Mouse (Mus musculus) frontal cortex, postnatal 36 days (tissue): Measurements from ENCODE around the gene 1700016C15Rik.

ENCODE experiments used
- DNase-seq, 2 experiments: peaks; one replicate each; pipeline ENCODE4 v3.0.0; 2022; ENCODE audit warnings: low spot score in 2 of 2

Gene 1700016C15Rik

DNA sequence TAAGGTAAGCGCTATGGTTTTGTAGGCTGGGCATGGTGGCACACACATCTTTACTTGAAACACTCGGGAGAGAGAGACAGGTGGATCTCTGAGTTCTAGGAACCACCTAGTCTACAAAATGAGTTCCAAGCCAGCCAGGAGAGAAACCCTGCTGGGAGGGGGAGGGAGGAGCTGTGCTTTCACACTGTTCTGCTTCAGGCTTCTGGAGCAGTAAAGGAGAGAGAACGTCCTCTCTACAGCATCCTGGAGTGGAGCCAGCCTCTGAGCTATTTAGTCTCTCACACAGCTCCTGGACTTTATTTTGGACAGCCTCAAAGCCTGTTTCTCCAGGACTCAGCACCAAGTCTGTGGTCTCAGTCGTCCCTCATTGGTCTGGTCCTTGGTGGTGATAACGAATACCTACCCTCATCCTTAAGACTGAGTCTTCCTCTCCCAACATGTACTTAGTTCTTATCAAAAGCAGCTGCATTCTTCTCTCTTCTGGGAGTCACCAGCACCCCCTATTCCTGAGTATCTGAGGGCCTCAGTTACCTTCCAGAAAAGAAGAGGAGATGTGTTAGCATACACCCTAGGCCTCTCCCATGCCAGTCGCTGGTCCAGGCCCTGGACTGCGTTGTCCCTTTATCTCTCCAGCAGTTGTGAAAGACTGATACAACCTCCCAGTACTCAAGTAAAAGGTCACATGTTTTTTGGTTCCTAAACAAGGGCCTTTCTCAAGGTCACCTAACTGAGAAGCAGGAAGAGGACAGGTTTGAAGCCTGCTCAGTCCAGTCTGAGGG lies 12.4 kb upstream of the 1700016C15Rik start:
- peak in 1 of 2 experiments; percentile 14 for DNase-seq

- DNase-seq, result no peak
Observed at GRCm38 (mm10) chr1:177718340-177719028, 11.1 kb upstream of the 1700016C15Rik start.

GRCm38 (mm10) chr1:177719029-177719427 lies 10.6 kb upstream of the 1700016C15Rik start:
- no peak for DNase-seq

DNA sequence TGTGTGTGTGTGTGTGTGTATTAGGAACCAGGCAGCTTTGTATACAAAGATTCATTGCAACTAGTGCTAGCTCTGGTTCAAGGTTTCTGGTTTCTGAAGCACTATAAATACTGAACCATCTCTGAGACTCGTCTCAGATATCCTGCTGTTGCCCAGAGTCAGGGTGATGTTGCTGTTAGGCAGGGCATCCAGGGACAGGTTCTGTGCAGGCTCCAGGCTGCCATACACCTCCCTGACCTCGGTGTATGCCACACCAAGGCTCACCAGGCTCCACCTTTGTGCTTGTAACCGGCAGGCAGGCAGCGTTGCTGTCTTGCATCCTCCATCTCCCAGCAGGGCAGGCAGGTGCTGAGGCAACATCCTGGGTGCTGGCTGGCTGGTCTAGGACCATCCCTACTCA lies 5.8 kb upstream of the 1700016C15Rik start:
- no peak for DNase-seq

DNA sequence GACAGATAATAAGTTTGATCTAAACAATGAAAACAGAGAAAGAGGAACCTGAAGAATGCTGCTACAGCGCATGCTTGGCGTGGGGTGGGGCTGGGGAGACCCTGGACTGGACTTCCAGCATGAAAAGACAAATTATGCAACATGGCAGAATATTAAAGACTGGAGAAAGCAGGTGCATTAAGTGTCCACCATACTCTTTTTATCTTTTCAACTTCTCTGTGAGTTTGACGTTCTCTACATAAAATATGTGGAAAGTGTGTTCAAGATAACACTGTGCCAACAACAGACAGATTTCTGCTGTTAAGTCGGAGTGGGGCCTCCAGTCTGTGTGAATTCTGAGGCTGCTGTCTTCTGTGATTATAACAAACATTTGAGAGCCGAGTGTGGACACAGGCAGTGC lies 2.7 kb upstream of the 1700016C15Rik start:
- no peak for DNase-seq

DNA sequence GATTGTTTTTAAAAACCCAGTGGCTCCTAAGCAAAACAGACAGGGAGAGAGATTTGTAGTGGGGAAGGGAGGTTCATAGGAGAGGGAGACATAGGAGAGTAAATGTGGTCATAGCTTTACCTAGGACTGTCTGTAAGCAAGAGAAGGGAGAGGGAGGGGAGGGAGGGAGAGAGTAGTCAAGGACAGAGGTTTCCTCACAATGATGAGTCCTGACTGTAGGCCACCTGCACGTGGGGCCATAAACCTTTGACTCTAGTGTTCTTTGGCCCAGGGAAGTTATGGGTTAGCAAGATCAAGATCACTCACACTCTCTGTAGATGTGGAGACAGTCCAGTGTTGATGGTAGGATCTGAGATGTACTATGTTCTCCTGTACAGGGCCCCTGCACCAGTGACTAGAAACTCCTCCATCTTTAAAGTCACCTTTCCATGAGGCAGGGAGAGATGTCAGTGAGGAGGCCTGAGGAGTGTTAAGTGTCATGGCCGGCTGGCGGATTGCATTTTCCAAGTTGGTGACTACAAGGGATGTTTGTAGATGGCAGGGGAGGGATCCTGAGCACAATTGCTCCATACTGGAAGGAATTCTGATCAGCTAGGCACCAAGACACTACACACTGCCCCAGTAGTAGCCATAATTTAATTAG lies 1.6 kb upstream of the 1700016C15Rik start:
- no peak for DNase-seq

DNA sequence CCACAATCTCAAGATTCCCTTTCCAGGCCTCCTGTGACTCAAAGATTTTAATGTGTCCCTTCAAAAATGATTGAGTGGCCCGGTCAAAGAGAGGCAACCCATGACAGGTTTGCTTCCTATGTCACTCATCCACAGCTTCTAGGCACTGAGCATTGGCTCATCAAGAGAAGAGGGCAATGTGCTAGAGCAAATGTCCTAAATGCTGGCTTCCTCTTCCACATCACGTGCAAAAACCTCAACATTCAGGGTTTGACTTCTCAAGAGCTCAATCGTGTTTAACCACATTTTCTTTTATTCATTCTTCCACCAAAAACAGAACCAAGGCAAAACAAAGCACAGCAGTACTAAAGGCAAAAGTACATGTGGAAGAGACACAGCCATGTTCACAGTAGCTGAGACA lies 2.4 kb downstream of the 1700016C15Rik start:
- no peak for DNase-seq

- no peak for DNase-seq
Observed at GRCm38 (mm10) chr1:177737505-177738105, 8.0 kb downstream of the 1700016C15Rik start.

- DNase-seq, result no peak
Observed at GRCm38 (mm10) chr1:177740707-177741106, 11.1 kb downstream of the 1700016C15Rik start.

GRCm38 (mm10) chr1:177742119-177742518 lies 12.5 kb downstream of the 1700016C15Rik start:
- DNase-seq, result no peak

DNA sequence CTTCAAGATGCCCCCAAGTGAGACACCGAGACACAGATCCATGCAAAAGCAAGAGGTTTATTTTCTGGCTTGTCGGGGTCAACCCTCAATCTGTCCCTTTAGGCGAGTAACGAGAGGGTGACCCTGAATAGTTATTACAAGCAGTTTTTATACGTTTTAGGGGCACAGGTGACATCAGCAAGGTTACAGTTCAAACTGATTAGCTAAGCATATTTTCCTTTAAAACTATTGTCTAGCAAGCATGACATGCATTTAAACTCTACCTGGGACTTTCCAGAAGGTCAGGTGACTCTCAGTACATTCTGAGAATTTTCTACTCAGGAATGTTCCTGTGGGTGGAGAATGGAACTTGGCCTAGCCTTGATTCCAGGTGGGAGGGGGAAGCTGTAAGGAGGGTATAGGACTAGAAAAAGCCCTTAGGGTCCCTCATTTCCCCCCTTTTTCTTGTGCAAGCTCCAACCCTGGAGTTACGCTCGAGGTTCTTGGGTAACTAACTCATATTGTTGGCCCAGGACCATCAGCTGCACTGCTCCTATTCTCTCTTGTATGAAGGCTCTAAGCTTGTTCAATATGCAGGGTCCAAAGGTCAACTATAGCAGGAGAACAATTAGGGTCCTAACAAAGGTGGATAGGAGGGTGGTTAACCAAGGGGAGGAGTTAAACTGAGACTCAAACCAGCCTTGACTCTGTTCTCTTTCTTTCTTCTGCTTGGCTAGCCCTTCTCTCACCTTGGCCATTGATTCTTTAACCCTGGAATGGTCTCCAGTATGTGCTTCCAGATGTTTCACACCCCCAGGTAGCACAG lies 15.1 kb downstream of the 1700016C15Rik start:
- DNase-seq, result no peak

DNA sequence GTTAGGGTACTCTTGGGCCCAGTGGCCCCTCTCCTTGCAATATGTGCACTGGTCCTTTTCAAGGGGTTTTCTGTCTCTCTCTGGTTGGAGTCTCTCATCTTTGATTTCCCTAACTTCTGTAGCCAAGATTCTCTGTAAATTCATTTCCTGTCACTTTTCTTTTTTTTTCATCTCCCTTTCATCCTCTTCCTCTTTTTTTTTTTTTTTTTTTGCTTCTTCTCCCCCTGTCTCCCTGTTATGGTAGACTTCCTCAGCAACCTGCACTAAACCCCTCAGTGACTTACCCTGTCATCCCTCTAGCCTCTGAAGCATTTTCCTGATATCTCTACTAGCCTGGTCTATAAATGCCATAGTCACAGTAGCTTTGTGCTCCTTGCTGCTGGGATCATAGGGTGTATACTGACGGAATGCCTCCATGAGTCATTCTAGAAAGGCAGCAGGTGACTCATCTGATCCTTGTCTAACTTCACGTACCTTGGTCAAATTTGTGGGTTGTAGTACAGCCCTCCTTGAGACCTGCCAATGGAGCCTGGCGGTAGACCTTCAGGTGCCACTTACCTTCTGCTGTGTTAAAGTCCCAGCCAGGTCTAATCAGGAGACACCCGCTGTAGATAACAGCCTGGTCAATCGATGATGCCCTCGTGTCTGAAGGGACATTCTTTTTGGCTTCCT lies 18.4 kb downstream of the 1700016C15Rik start:
- no peak for DNase-seq

GRCm38 (mm10) chr1:177753496-177753895 lies 23.9 kb downstream of the 1700016C15Rik start:
- no peak for DNase-seq

- no peak for DNase-seq
Observed at GRCm38 (mm10) chr1:177757249-177757648, 27.6 kb downstream of the 1700016C15Rik start.

DNA sequence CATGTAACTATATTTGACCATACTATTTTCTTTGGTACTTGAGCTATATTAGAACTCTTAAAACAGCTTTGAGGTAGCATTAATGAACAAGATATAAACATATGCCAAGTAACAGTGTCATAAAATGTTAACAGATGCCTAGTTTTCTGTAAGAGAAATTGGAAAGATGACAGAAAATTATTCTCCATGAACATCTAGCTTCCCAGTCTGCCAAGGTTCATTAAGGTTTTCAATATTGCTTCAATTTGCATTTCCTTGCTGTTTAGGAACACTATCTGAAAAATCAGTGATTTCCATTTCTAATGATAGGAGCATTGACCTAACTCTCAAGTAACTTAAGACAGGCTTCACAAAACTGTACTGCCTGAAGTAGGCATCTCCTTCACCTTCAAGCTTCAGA lies 39.3 kb downstream of the 1700016C15Rik start:
- no peak for DNase-seq

GRCm38 (mm10) chr1:177777397-177777796 lies 47.8 kb downstream of the 1700016C15Rik start:
- no peak for DNase-seq

GRCm38 (mm10) chr1:177792835-177793234 lies 63.2 kb downstream of the 1700016C15Rik start:
- DNase-seq, result no peak

GRCm38 (mm10) chr1:177794866-177795265 lies 65.3 kb downstream of the 1700016C15Rik start:
- DNase-seq, result no peak

GRCm38 (mm10) chr1:177795421-177796192 lies 66.0 kb downstream of the 1700016C15Rik start:
- peak in 1 of 2 experiments; percentile 55 for DNase-seq
